Mouse (Mus musculus) stomach, postnatal 0 days (tissue): ENCODE measurements around the gene Stt3b.

Experiments used
- CTCF ChIP-seq: IDR thresholded peaks from 2 replicates; pipeline ENCODE4 v1.5.1; 2016; ENCODE audit warnings: antibody characterized with exemption, low read depth, mild to moderate bottlenecking, moderate library complexity
- EP300 ChIP-seq: optimal IDR thresholded peaks from 2 replicates; pipeline ENCODE3; 2016; ENCODE audit warnings: antibody characterized with exemption

GRCm38 (mm10) chr9:115311223-115311520 is 951 bp upstream of the Stt3b start:
- no peak for TF ChIP-seq CTCF
- no peak for TF ChIP-seq EP300
